Mouse (Mus musculus): ENCODE data around the gene Hspa8. TPM values are rescaled to one million over a fixed set of nuclear protein-coding genes. Genes with fewer than 3 reads are reported as not detected.
"Not testable (repeated sequence)": the region's sequence is repeated elsewhere in the genome, so short reads cannot be mapped to it uniquely, and the experiment has no call there.

The Hspa8 gene
- polyA plus RNA-seq, 1 experiment from 2014 or later = 1,839 TPM

DNA sequence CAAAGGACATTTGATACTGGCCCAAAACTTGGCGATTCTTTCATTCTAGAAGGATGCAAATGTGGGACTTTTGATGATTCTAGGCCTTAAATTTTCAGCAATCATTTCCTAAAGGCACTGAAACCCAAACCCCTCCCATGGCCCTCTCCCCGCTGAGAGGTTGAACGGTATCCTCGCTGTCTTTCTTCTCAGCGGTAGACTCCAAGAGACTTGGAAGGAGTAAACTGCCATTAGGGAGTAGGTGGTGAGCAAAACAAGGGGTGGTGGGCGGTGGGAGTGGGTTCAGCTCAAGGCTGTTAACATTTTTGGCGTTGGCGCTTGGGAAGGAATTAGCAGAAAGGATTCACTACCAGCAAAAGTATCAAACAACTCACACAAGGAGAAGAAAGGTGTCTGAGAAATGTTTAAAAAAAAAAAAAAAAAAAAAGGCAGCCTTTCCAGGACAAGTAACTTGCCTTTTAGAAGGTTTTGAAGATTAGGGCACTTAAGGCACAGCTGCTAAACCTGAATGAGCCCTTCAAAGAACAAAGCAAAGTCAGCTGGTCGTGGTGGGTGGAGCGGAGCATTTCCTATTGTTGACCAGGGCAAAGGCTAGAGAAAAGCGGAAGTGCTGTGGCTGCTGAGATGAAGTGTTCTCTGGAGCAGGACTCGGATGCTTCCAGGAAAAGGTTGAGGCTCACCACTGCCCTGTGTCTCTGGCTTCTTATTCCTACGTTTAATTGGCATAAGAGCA lies 17.0 kb upstream of the Hspa8 start:
- DNase-seq (ENCODE audit: low spot score) = no peak

DNA sequence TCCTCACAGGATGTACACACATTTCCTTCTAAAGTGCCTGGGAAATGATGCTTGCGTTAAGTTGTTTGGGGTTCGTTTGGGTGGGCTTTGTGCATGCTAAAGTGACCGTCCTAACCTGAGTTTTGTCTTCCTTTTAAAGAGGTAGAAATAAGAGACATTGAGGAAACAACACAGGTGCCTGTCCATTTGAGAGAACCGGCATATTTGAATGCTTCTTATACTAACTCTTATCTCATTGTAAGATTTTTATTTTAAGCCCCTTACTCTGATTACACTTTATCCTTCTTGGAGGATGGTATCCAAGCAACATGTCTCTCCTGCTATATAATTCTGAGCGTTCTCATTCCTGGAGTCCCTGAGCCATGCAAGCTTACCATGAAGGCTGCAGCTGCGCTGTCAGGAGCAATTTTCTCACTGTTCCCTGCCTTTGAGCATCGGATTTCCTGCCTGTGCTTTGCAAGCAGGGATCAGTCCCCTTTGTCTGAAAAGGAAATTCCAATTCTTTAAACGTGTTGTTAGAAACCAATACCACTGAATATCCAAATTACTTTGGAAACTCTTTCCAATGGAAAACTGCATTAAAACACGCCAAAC lies 16.3 kb upstream of the Hspa8 start:
- DNase-seq (ENCODE audit: low spot score) = no peak

DNA sequence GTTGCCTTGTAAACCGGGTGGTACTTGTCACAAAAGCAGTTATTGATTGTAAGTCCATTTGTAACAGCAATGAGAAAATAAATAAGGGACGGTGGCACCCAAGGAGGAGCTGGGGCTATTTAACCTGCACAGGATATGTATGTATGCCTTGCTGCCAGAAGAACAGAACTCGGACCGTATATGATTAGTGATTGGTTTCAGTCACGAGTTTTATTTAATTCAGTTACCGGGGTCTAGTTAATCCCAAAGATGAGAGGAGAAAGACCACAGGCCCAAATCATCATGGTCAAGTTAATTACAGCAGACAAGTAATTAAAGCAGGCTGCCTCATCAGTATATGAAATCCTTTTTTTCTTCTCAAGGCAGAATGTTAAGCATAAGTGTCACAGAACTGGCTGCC lies 15.3 kb upstream of the Hspa8 start:
- no peak for DNase-seq (ENCODE audit: low spot score)

DNA sequence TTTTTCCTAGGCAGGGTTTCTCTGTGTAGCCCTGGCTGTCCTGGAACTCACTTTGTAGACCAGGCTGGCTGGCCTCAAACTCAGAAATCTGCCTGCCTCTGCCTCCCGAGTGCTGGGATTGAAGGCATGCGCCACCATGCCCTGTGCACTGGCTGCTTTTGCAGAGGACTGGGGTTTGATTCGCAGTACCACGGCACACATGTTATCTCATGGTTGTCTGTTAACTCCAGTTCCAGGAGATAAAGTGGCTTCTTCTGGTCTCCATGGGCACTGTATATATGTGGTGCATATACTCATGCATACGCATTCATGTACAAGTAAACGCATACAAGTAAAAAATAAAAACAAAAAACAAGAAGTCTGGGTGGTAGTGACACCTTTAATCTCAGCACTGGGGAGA lies 14.0 kb upstream of the Hspa8 start:
- DNase-seq (ENCODE audit: low spot score) = not testable (repeated sequence)

DNA sequence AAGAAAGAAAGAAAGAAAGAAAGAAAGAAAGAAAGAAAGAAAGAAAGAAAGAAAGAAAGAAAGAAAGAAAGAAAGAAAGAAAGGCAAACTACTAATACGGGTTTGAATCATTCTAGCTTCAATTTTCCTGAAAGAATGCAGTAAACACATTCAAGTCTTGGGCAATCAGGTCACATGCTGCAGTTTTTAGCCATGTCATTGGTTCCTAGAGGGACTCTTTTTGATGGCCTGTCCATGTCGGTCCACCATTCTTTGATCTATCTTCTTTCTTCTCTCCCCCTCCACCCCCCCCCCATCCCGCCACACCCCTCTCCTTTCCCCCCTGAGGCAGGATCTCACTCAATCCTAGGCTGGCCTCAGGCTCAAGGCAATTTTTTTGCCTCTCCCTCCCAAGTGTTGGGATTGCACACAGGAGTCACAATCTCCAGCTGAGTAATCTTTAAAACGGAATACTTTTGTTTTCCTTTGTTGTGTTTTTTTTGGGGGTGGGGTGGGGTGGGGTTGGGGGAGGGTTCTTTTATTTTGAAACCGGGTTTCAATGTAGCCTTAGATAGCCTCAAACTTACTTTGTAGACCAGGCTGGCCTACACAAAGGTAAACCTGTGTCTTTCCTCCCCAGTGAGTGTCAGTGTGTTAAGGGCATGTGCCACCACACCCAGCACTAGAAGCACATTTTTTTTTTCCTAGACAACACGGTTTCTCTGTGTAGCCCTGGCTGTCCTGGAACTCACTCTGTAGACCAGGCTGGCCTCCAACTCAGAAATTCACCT lies 8.7 kb upstream of the Hspa8 start:
- DNase-seq (ENCODE audit: low spot score) = no peak

DNA sequence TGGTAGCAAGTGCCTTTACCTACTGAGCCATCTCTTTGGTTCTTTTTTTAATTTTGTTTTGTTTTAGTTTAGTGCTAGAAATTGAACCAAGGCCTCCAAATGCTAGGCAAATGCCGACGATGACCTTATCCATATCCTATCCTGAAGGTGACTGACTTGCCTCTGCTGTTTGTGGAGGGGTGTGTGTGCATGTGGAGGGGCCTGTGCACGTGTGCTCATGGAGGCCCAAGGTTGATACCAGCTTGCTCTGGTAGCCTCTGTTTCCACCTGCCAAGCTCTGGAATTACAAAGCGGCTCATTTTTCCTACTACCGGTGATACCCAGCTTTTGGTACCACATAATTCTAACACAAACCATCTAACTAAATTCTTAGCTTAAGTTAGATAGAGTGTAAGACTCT lies 7.2 kb upstream of the Hspa8 start:
- DNase-seq (ENCODE audit: low spot score) = no peak

DNA sequence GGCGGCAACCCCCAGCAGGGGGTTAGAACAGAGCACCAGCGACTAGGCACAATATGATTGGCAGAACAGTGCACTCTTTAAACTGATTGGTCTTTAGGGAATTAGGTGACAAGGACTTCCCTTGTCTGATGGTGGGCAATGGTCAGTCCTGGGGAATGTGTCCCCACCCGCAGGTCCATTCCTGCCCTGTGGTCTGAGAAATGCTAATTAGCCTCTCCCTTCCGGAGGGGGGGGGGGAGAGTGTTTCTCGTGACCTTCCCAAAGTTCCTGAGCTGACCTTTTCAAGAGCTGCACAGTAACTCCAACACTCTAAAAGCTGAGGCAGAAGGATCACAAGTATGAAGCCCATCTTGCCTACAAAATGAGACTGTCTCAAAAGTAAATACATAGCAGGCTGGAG lies 6.5 kb upstream of the Hspa8 start:
- DNase-seq (ENCODE audit: low spot score) = no peak

DNA sequence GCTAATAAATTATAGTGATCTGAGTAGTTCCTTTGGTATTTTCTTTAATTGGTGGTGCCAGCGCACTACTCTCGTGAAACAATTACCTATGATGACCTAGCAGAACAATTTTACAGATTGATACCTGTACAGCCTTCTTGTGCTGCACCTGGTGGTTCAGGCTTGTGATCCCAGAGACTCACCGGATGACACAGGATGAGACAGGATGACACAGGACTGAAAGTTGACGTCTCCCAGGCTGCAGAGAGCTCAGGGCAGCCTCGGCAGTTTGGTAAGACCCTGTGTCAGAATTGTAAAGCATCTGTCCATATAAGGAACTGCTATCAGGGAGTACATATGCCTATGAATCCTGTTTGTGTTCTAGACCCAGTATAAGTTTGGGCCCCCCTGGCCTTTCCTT lies 5.9 kb upstream of the Hspa8 start:
- DNase-seq (ENCODE audit: low spot score) = no peak

DNA sequence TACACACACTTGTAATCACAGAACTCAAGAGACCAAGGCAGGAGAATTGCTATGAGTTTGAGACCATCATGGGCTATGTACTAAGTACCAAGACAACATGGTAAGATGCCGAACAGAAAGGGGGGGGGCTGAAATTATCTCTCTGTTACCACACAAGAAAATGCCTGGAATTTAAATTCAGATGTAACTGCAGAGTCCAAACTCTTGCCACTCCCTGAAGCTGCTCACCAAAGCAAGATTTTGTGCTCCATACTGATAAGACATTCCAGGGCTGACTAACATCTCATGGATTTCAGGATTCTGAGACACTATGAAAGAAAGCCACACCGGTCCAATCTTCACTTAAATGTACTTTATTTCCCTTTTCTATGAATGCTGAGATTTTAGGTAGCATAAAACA lies 5.2 kb upstream of the Hspa8 start:
- DNase-seq (ENCODE audit: low spot score) = no peak

DNA sequence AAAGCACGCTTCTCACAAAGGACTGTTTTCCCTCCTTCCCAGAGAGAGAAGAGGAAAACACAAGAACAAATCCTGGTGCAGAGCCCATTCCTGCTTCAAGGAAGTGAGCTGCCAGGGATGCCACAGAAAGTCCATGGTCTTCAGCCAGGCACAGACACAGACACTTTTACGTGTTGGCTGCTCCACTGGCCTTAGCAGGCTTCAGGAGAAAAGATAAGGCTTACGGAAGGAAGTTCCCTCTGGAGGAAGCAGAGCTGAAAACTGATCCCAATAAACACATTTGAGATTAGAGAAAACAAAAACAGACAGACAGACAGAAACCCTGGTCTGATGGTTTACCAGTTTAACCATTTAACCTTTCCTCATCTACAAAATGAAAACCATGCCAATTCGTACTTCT lies 4.7 kb upstream of the Hspa8 start:
- DNase-seq (ENCODE audit: low spot score) = no peak

DNA sequence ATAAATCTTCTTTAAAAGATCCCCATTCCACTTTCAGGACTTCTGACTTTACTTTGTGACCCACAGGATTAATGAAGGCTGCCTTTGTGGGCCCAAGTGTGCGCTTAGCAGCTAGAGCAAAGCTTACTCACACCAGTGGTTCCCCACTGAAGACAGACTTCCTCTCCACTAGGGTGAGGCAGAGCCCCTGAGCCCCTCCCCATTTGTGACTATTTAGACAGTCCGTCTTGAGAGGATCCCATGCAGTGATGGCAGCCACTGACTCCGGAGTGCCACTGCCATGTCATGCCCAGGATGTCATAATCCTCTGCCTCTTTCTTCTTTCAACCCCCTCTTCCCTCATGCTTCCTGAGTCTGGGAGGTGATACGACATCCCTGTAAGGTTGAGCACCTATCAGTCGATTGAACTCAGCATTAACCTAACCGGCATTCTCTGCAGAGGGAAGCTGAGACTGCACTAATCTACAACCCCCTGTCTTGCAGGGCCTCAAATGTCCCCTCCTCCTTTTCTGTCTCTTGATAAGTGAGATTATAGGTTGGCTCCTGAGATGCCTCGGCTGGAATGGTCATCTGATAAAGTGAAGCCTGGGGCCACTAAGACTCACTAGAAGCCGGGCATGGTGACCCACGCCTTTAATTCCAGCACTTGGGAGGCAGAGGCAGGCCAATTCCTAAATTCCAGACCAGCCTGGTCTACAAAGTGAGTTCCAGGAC lies 2.4 kb upstream of the Hspa8 start:
- DNase-seq (ENCODE audit: low spot score) = no peak

DNA sequence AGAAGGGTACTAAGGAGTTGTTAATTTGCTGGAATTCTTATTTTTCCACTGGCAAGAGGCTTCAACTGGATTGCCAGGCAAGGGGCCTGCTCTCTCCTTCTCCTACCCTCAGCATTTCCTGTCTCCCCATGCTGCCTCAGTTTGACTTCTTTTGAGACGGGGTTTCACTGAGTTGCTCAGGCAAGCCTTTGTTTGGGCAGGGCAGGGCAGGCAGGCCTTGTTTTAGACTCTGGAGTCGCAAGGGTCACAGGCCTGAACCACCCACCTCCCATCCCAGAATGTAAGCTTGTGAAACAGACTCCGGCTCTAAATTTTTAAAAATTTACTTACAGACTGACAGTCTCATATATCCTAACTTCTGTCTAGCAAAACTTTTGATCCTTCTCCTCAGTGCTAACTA lies 1.7 kb upstream of the Hspa8 start:
- DNase-seq (ENCODE audit: low spot score) = no peak

DNA sequence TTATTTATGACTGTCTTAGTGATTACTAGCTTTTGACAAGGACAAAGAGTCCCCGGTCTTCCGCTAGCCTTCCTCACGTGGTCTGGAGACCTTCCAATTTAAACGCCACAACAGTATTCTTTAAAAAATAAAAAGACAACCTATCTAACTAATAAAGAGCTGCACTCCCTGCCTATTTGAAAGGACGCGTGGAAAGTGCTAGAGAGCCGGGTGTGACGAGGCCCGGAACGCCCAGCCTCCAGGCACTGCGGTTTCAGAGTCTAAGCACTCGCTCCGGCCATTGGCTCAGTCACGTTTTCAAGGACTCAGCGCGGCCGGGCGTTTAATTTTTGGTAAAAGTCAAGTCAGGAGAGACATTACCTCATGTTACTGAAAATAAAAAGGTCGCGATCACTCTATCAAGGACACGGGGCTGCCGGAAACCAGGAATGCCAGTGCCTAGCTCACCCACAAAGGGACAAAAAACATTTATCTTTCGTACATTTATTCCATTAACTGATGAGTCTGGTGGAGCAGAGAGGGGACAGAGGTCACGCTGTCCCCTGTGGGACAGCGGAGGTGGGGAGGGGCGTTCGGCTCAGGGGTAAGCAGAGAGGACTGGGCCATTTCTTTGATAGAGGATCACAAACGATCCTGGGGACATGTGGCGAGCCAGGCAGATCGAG lies 815 bp upstream of the Hspa8 start:
- peak; percentile 58 for DNase-seq (ENCODE audit: low spot score)

DNA sequence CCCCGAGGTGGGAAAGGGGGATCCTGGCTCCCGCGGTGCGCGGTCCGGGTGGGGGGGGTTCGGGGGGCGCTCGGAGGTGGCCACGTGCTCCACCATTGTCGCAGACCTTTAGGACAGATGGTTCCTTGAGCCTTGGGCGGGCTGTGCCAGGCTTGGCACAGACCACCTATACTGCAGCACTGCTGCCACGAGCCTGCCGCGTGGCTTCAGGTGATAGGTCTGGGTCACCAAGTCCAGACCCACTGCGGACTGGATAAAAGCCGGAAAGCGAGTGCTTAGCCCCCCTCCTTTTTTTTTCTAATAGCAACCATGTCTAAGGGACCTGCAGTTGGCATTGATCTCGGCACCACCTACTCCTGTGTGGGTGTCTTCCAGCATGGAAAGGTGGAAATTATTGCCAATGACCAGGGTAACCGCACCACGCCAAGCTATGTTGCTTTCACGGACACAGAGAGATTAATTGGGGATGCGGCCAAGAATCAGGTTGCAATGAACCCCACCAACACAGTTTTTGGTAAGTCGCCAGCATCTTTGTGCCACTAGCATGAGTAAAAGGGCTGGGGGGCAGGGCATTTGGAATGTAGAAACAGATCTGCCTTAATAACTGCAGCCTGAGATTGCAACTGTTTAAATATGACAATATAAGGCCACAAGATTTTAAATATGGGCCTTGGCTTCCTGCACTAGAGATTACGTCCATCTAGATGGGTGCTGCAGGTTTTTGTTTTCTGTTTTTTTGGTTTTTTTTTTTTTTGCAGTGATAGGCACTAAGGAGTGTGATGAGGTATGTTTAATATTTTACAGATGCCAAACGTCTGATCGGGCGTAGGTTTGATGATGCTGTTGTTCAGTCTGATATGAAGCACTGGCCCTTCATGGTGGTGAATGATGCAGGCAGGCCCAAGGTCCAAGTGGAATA lies 1.1 kb downstream of the Hspa8 start:
- peak; percentile 14 for DNase-seq (ENCODE audit: low spot score)

DNA sequence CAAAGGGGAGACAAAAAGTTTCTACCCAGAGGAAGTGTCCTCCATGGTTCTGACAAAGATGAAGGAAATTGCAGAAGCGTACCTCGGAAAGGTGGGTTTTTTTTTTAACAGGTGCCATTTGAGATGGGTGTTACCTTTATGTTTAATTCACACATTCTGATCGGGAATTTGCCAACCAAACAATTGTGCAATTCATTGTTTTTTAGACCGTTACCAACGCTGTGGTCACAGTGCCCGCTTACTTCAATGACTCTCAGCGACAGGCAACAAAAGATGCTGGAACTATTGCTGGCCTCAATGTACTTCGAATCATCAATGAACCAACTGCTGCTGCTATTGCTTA lies 1.7 kb downstream of the Hspa8 start:
- DNase-seq (ENCODE audit: low spot score) = not testable (repeated sequence)

DNA sequence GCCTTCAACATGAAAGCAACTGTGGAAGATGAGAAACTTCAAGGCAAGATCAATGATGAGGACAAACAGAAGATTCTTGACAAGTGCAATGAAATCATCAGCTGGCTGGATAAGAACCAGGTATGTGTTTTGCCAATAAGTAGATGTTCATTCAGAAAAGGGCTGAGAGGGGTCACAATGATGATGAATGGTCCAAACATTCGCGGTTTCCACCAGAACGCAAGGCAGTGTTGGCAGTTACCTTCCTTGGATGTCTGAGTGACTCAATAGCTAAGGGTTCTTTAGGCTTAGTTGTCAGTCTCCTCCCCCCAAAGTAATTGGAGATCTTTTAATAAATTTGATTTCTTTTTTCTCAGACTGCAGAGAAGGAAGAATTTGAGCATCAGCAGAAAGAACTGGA lies 3.8 kb downstream of the Hspa8 start:
- not testable (repeated sequence) for DNase-seq (ENCODE audit: low spot score)

DNA sequence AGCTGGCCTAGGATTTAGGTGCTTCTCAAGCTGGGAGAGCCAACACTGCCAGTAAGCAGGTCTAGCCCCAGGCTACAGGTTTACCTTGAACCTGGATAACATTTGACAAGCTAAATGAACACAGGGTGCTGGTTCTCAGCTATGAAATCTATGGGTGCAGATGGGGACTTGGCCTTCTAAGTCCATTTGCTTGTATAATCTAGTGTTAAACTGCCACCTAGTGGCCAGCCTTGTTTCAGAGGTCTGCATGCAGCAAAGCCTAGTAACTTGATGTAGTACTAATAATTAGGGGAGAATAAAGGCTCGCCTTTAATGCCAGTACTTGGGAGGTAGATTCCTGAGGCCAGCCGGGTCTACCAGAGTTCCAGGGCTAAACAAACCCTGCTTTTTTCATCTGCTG lies 4.5 kb downstream of the Hspa8 start:
- peak; percentile 80 for DNase-seq (ENCODE audit: low spot score)

DNA sequence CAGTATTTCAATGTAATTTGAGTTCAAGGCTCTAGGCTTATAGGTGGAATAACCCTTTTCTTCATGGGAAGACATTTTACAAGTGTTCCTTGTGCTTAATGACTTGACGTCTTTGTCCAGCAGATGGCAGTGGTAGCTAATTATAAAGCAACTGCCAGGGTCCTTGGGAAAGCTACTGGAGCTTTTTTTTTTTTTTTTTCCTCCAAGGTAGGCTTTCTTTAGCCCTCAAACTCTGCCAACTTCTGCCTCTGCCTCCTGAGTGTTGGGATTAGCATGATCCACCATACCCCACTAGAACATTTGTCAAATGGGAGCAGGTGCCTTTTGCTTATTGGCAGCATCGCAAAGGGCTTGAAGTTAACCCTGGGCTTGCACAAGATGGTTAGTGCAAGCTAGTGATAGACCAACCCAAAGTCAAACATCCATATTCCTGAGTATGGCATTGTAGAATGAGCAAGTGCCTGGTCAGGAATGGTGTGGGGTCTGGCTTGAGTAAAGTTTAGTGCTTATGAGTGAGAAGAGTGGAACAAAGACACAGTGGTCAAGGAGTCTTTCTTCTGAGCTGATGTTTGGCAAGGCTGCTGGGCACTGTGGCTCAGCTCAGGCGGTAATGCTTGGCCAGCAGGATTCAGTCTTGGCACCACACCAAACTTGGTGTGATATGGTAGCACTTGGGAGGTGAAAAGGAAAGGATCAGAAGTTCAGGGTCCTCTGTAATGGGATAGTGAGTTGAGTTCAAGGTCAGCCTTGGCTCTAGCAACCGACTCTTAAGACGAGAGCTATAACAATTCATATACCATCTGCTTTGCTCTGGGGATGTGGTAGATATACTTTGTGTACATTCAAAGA lies 5.9 kb downstream of the Hspa8 start:
- DNase-seq (ENCODE audit: low spot score) = peak; percentile 54

DNA sequence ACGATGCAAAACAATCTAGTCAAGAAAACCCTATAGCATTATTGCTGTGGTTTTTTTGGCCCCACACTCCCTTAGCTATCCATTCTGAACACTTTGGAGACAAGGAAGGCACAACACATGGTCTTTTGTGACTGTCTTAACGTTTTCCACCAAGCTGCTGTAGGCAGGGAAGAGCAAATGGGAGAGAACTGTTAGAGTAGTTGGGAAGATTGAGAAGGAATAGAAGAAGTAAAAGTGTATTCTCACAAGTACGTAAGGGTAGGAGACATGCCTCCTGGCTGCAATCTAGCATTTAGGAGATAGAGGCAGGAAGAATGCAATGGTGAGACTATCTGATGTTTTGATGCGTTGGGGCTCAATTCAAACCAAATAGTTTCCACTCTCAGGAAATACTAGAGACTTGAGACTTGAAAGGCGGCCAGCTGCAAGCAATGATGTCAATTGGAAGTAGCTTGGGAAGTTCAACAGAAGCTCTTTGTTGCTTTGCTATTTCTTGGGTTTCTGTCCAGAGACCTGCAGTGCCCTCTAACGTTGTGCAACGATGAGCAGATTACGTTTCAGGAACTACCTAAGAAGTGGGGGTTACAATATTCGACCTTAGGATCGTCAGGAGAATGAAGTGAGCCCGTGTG lies 6.6 kb downstream of the Hspa8 start:
- no peak for DNase-seq (ENCODE audit: low spot score)

Data from thymus, postnatal 0 days (tissue).